Mouse (Mus musculus) activated CD4-positive, CD25-positive, alpha-beta regulatory T cell (primary cell): ENCODE data around the gene Bdh2. TPM values are rescaled to one million over a fixed set of nuclear protein-coding genes. Genes with fewer than 3 reads are reported as not detected.

Source experiments
- polyA plus RNA-seq, 2 experiments: library from polyadenylated mRNA; unstranded; fragments of 100-300 nt; shearing (Covaris generic); gene quantifications; one replicate each; pipeline ENCODE4 v1.2.1; 2017

Bdh2 gene
- polyA plus RNA-seq, result under 1 TPM in 1 of 2 experiments, not detected in 1; 0.22 TPM

GRCm38 (mm10) chr3:135280669-135281415 is at the start of gene Bdh2:
Gene Bdh2 (plus strand): TSS chr3:135281221.

DNA sequence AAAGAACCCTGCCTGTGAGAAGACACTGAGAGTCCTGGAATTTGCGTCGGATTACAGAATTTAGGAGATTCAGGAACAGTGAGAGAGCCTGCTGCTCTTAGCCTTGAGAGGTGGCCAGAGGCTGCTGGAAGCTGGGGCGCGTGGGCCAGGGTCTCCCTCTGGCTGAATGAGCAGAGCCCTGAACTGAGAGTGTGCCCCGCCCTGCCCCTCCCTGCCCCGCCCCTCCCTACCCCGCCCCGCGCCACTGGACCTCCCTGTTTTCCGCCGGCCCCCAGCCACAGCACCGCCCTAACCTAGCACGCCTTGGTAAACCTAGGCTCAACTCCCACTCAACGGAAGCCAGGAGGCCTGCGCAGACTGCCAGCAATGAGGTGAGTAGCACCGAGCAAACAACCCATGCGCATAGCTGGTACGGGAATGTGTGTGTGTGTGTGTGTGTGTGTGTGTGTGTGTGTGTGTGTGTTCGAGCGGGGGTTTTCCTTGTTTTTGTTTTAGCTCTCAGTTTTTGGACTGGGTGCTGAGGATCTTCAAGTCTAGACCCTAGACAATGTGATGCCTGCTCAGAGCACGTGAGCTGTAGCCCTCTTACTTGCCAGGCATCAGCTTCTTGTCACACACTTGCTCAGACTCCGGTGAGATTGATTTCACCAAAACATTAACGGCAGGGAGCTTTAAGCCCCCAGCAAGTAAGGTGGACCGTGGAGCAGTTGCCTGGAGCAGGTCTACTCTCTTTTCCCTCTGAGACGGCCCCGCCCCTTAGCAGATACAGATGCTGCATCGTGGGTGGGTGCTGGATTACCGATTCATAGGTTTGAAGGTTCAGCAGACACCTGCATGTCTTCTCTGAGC is 26.6 kb downstream of the Bdh2 start, which contains the start of gene Slc9b2:
TSS of gene Slc9b2 (plus strand) at position 290 of the 849 bp plus-strand sequence.

DNA sequence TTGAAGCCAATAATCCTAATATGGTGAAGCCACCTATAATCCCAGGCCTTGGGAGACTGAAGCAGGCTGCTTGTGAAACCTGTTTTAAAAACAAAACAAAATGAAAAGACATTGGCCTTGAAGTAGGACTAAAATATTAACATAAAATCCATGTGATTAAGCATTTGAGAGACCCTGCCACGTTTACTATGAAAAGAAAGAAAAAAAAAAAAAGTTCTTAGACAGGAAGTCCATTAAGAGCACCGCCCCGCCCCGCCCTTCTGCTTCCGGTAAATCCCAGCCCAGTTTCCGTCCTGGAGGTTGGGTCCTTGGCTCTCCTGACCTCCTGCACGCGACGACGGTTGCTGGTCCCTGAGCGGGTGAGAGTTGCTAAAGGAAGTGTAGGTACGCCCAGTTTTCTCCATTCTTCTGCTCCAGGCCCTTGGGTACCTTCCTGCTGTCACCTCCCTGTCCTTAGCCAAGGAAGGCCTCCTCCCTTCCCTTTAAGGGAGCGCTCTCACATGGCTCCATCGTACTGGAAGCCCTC is 66.8 kb downstream of the Bdh2 start, which contains the start of gene Slc9b1:
TSS of gene Slc9b1 (plus strand) at position 291 of the 526 bp plus-strand sequence.

Other genes with a start within 250 kb of the Bdh2 start
- gene Cenpe, start 68.7 kb upstream of the Bdh2 start, polyA plus RNA-seq, result 1 to 10 TPM; 3.1 to 4.4 TPM
- 1 to 10 TPM; 5.1 to 6.3 TPM for gene Slc9b2, start 26.5 kb downstream of the Bdh2 start, polyA plus RNA-seq
- gene Slc9b1, start 66.8 kb downstream of the Bdh2 start, polyA plus RNA-seq, result under 1 TPM; 0.29 to 0.43 TPM
- 10 to 100 TPM; 67.9 to 70.9 TPM for gene Cisd2, start 142.7 kb downstream of the Bdh2 start, polyA plus RNA-seq
- 100 to 1,000 TPM; 647 to 673 TPM for gene Ube2d3, start 156.9 kb downstream of the Bdh2 start, polyA plus RNA-seq
- gene Manba, start 204.4 kb downstream of the Bdh2 start, polyA plus RNA-seq, result 10 to 100 TPM; 28.0 to 35.3 TPM